Mouse (Mus musculus) liver, embryonic 12.5 days (tissue): Measurements from ENCODE around the gene Tm7sf2. TPM values are rescaled to one million over a fixed set of nuclear protein-coding genes. Genes with fewer than 3 reads are reported as not detected.
A peak's percentile ranks its signal among the peaks of the same experiment; 100 is the strongest.

Experiments
- ATAC-seq: fragments of 200-750 bp; cut with Nextera tagmentation; 2 replicates; pipeline ENCODE4 v1.8.0; 2017; ENCODE audit warnings: moderate number of reproducible peaks, mild to moderate bottlenecking, moderate library complexity
- H3K27ac ChIP-seq: fragments of 300-500 bp; sonication (generic); 2 replicates; pipeline ENCODE4 v1.5.1; 2016; ENCODE audit warnings: mild to moderate bottlenecking
- H3K27me3 ChIP-seq: fragments of 300-500 bp; sonication (generic); replicated peaks from 2 replicates; pipeline ENCODE4 v1.6.1; 2016; ENCODE audit warnings: mild to moderate bottlenecking, moderate library complexity
- H3K36me3 ChIP-seq: fragments of 300-500 bp; sonication (generic); 2 replicates; pipeline ENCODE4 v1.6.1; 2016; ENCODE audit warnings: mild to moderate bottlenecking, moderate library complexity
- H3K4me1 ChIP-seq: fragments of 300-500 bp; sonication (generic); 2 replicates; pipeline ENCODE4 v1.6.1; 2016
- H3K4me2 ChIP-seq: fragments of 300-500 bp; sonication (generic); 2 replicates; pipeline ENCODE4 v1.6.1; 2016; ENCODE audit warnings: mild to moderate bottlenecking, moderate library complexity
- H3K4me3 ChIP-seq: fragments of 300-500 bp; sonication (generic); 2 replicates; pipeline ENCODE4 v1.5.1; 2016; ENCODE audit warnings: mild to moderate bottlenecking, moderate library complexity
- H3K9ac ChIP-seq: fragments of 300-500 bp; sonication (generic); 2 replicates; pipeline ENCODE4 v1.6.1; 2016; ENCODE audit warnings: mild to moderate bottlenecking, moderate library complexity
- H3K9me3 ChIP-seq: fragments of 300-500 bp; sonication (generic); replicated peaks from 2 replicates; pipeline ENCODE4 v1.6.1; 2016; ENCODE audit warnings: mild to moderate bottlenecking, moderate library complexity
- WGBS: fragments of 180-500 bp; shearing (Covaris S2); methylation state at CpG from one replicate; pipeline ENCODE4 v1.1.7; 2016; ENCODE audit not compliant: insufficient replicate concordance; 5-methylcytosine and 5-hydroxymethylcytosine counted together
- polyA plus RNA-seq: library from polyadenylated mRNA; unstranded; fragments of >200 nt; fragmentation: Nextera tagmentation; extraction: Ambion mirVana; gene quantifications from 2 replicates; pipeline ENCODE4 v1.2.1, GENCODE M21; 2016

Gene Tm7sf2
- polyA plus RNA-seq, 1 experiment from 2014 or later = 30.0 TPM

- peak overlapping the region; percentile 82 for H3K4me3 ChIP-seq
- WGBS = 0% methylated on average over 17 of the region's 17 CpGs
- peaks cover 76% of the 10 kb centered on the region for H3K36me3 ChIP-seq
- H3K9ac ChIP-seq = peak overlapping the region; percentile 86
- no peaks in the 10 kb centered on the region for H3K9me3 ChIP-seq
- no peaks in the 10 kb centered on the region for H3K27me3 ChIP-seq
- peaks cover 34% of the 10 kb centered on the region for H3K4me1 ChIP-seq
- ATAC-seq = peak; percentile 79
- peak overlapping the region; percentile 89 for H3K4me2 ChIP-seq
- peak overlapping the region; percentile 91 for H3K27ac ChIP-seq
Measured at GRCm38 (mm10) chr19:6085417-6085879, 17.3 kb upstream of the Tm7sf2 start.

GRCm38 (mm10) chr19:6084478-6085248, 16.5 kb upstream of the Tm7sf2 start, which contains the start of the genes Zfpl1 and Cdca5:
Gene Zfpl1, minus strand, starts transcription at chr19:6084956.
Gene Cdca5, plus strand, starts transcription at chr19:6084983.
- Histone ChIP-seq H3K4me3 (peak within 1 kb of the TSS; percentile 82), H3K36me3 (peaks cover 76% of the 10 kb centered on the region), H3K27ac (peak within 1 kb of the TSS; percentile 91), H3K9me3 (no peaks in the 10 kb centered on the region), H3K4me2 (peak within 1 kb of the TSS; percentile 89), H3K9ac (peak within 1 kb of the TSS; percentile 86), H3K27me3 (no peaks in the 10 kb centered on the region), H3K4me1 (peaks cover 34% of the 10 kb centered on the region)
- ATAC-seq = peak; percentile 86
- under 1% methylated on average over 58 of the region's 58 CpGs for WGBS

GRCm38 (mm10) chr19:6082156-6082555, 14.0 kb upstream of the Tm7sf2 start, which contains the start of gene Gm28374:
Gene Gm28374, minus strand, starts transcription at chr19:6082256.
- no peak within 1 kb of the TSS for H3K4me3 ChIP-seq
- no peak within 1 kb of the TSS for H3K4me2 ChIP-seq
- no peak within 1 kb of the TSS for H3K27ac ChIP-seq
- no peaks in the 10 kb centered on the region for H3K9me3 ChIP-seq
- 83% methylated on average over 9 of the region's 9 CpGs for WGBS
- H3K4me1 ChIP-seq = peaks cover 43% of the 10 kb centered on the region
- ATAC-seq = no peak
- no peak within 1 kb of the TSS for H3K9ac ChIP-seq
- H3K36me3 ChIP-seq = peaks cover 52% of the 10 kb centered on the region
- H3K27me3 ChIP-seq = no peaks in the 10 kb centered on the region

GRCm38 (mm10) chr19:6079983-6080480, 11.9 kb upstream of the Tm7sf2 start, which contains the start of gene Tmem262:
Gene Tmem262, plus strand, starts transcription at chr19:6080033.
- no peak within 1 kb of the TSS for H3K4me3 ChIP-seq
- H3K9ac ChIP-seq = no peak within 1 kb of the TSS
- ATAC-seq = no peak
- no peaks in the 10 kb centered on the region for H3K9me3 ChIP-seq
- no peak within 1 kb of the TSS for H3K4me2 ChIP-seq
- no peak within 1 kb of the TSS for H3K27ac ChIP-seq
- H3K27me3 ChIP-seq = no peaks in the 10 kb centered on the region
- peaks cover 42% of the 10 kb centered on the region for H3K36me3 ChIP-seq
- 80% methylated on average over 12 of the region's 12 CpGs for WGBS
- H3K4me1 ChIP-seq = peaks cover 45% of the 10 kb centered on the region

GRCm38 (mm10) chr19:6076564-6077393, 8.6 kb upstream of the Tm7sf2 start, which contains the start of gene Vps51:
Gene Vps51, minus strand, starts transcription at chr19:6077231.
- Histone ChIP-seq H3K9me3 (no peaks in the 10 kb centered on the region), H3K27ac (peak within 1 kb of the TSS; percentile 80), H3K4me2 (peak within 1 kb of the TSS; percentile 83), H3K9ac (peak within 1 kb of the TSS; percentile 72), H3K4me3 (peak within 1 kb of the TSS; percentile 80), H3K36me3 (peaks cover 50% of the 10 kb centered on the region), H3K27me3 (no peaks in the 10 kb centered on the region), H3K4me1 (peaks cover 28% of the 10 kb centered on the region)
- peak; percentile 86 for ATAC-seq
- WGBS = 1% methylated on average over 33 of the region's 33 CpGs

GRCm38 (mm10) chr19:6073889-6074288, 5.7 kb upstream of the Tm7sf2 start:
- H3K36me3 ChIP-seq = peaks cover 57% of the 10 kb centered on the region
- H3K4me3 ChIP-seq = no peak overlapping the region
- no peak for ATAC-seq
- WGBS = 87% methylated on average over 5 of the region's 5 CpGs
- no peak overlapping the region for H3K9ac ChIP-seq
- H3K4me1 ChIP-seq = peaks cover 31% of the 10 kb centered on the region
- no peak overlapping the region for H3K27ac ChIP-seq
- H3K27me3 ChIP-seq = no peaks in the 10 kb centered on the region
- no peaks in the 10 kb centered on the region for H3K9me3 ChIP-seq
- no peak overlapping the region for H3K4me2 ChIP-seq

GRCm38 (mm10) chr19:6071261-6071660, 3.1 kb upstream of the Tm7sf2 start:
- Histone ChIP-seq H3K36me3 (peaks cover 64% of the 10 kb centered on the region), H3K27ac (no peak overlapping the region), H3K4me2 (no peak overlapping the region), H3K4me3 (no peak overlapping the region), H3K9ac (no peak overlapping the region), H3K9me3 (no peaks in the 10 kb centered on the region), H3K27me3 (no peaks in the 10 kb centered on the region), H3K4me1 (peaks cover 38% of the 10 kb centered on the region)
- 86% methylated on average over 19 of the region's 19 CpGs for WGBS
- no peak for ATAC-seq

GRCm38 (mm10) chr19:6070571-6071250, 2.5 kb upstream of the Tm7sf2 start:
- no peak for ATAC-seq
- WGBS = 86% methylated on average over 31 of the region's 31 CpGs
- no peaks in the 10 kb centered on the region for H3K27me3 ChIP-seq

GRCm38 (mm10) chr19:6069851-6070250, 1.7 kb upstream of the Tm7sf2 start:
- Histone ChIP-seq H3K27me3 (no peaks in the 10 kb centered on the region), H3K9me3 (no peaks in the 10 kb centered on the region), H3K27ac (no peak overlapping the region), H3K4me2 (no peak overlapping the region), H3K4me3 (no peak overlapping the region), H3K9ac (no peak overlapping the region), H3K4me1 (peaks cover 32% of the 10 kb centered on the region), H3K36me3 (peaks cover 57% of the 10 kb centered on the region)
- no peak for ATAC-seq
- 85% methylated on average over 10 of the region's 10 CpGs for WGBS

More at GRCm38 (mm10) chr19:6070571-6071250, 2.5 kb upstream of the Tm7sf2 start:
- Histone ChIP-seq H3K4me1 (peaks cover 38% of the 10 kb centered on the region), H3K27ac (no peak overlapping the region), H3K36me3 (peaks cover 64% of the 10 kb centered on the region), H3K9me3 (no peaks in the 10 kb centered on the region), H3K4me2 (no peak overlapping the region), H3K4me3 (no peak overlapping the region), H3K9ac (no peak overlapping the region)

GRCm38 (mm10) chr19:6068951-6069350, 778 bp upstream of the Tm7sf2 start:
- no peak overlapping the region for H3K4me2 ChIP-seq
- whole genome bisulfite sequencing = 79% methylated on average over 4 of the region's 4 CpGs
- no peak overlapping the region for H3K4me3 ChIP-seq
- peaks cover 32% of the 10 kb centered on the region for H3K4me1 ChIP-seq
- H3K9ac ChIP-seq = no peak overlapping the region
- H3K9me3 ChIP-seq = no peaks in the 10 kb centered on the region
- peaks cover 49% of the 10 kb centered on the region for H3K36me3 ChIP-seq
- no peak for ATAC-seq
- H3K27ac ChIP-seq = 0 out of 2 replicates have a peak overlapping the region, but pooled peaks have one; percentile 4
- no peaks in the 10 kb centered on the region for H3K27me3 ChIP-seq

- Histone ChIP-seq H3K36me3 (peaks cover 41% of the 10 kb centered on the region), H3K4me3 (peak overlapping the region; percentile 60), H3K27me3 (no peaks in the 10 kb centered on the region), H3K9ac (peak overlapping the region; percentile 70), H3K27ac (peak overlapping the region; percentile 77), H3K9me3 (no peaks in the 10 kb centered on the region), H3K4me1 (peaks cover 49% of the 10 kb centered on the region), H3K4me2 (peak overlapping the region; percentile 95)
- under 1% methylated on average over 30 of the region's 30 CpGs for WGBS
- ATAC-seq = peak; percentile 72
Measured at GRCm38 (mm10) chr19:6067011-6067723, 1.0 kb downstream of the Tm7sf2 start.
